Mouse (Mus musculus) MN1 (cell line): ENCODE measurements around the gene Gm3233.
"Not testable (repeated sequence)": the region's sequence is repeated elsewhere in the genome, so short reads cannot be mapped to it uniquely, and the experiment has no call there.

ENCODE experiments used
- DNase-seq: peaks from one replicate; pipeline ENCODE4 v3.0.0-alpha.2; 2016; ENCODE audit warnings: low spot score

Gene Gm3233

DNA sequence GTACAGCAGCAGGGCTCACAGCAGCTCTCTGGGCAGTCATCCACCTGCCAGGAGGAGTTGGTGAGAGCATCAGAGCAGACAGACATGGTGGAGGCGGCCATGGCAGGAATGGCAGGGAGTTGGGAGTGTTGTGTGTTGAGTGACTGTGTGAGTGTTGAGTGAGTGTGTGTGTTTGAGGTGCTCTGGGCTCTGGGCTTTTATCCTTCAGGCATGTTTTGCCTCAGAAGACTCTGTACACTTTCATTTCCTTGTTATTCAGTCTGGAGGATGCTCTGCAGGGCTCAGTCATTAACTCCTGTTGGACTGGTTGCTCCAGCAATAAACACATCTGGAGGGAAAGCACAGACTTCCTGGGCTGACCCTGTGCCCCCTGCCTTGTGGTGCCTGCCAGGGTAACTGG, at the start of gene Gm3233:
TSS of gene Gm3233 (minus strand) at position 101 of the 400 bp plus-strand sequence.
- not testable (repeated sequence) for DNase-seq

DNA sequence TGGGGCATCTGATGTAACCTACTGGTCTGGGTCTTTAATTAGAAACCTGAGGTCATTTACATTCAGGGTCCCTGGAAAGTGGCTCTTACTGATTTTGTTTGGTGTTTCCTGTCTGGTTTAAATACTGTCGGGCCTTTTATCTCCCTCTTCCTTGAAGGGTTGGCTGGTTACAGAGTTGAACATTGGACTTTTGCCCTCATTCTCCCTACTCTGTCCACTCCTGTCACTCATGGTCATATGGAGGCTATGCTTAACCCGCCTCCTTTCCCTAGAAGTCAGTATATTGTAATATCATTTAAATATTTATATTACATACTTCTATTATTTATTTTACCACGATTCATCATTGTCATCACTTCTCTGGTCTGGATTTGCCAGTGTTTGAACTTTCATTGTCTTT, 44.6 kb upstream of the Gm3233 start:
- no peak for DNase-seq

DNA sequence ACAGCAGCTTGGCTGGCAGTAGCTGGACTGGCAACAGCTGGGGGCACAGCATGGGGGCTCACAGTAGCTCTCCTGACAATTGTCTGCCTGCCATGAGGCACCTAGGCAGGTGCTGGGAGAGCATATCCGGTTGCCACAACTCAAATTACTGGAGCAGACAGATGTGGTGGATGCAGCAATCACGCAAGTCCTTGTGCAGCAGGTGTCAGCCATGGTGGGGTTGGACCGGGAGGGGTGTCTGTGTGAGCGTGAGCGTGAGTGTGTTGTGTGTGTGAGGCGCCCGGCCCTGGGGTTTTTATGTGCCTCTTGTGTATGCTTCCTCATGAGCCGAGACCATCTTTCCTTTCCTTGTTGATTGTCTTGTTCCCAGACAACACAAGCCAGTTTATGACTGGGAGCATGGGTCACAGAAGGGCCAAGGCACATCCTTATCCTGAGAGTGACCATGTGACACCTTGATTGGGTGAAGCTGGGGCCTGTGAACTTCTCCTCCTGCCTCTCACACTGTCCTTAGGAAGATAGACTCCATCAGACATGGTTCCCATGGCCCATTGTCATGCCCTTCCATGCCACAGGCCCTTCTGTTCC, 39.5 kb upstream of the Gm3233 start, which contains the start of gene Gm19668:
TSS of gene Gm19668 (minus strand) at position 213 of the 588 bp plus-strand sequence.
- no peak for DNase-seq

DNA sequence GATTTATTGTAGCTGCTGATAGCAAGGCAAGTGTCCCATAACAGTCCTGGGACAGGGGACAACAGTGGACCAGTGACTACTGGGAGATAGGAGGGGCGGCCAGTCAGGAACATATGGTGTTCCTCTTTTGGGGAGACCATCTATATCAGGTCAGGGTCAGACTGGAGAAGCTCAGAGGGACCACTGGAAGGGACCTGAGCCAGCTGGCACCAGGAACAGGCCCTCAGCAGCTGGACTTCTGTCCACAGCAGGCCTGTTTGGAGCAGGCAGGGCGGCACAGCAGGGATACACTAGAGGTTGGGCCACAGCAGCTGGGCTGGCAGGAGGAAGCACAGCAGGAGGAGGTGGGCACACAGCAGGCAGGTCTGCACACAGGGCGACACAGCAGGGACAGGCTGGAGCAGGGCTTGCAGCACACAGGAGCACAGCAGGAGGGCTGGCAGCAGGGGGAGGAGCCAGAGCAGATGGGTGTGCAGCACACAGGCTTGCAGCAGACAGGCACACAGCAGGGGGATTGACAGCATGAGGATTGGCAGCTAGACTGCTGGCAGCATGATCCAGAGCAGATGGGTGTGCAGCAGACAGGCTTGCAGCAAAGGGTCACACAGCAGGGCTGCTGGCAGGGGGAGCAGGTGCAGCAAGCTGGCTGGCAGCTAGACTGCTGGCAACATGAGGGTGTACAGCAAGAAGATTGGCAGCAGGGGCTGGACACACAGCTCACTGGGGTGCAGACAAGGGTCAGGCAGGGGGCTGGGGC, 38.9 kb upstream of the Gm3233 start:
- DNase-seq = not testable (repeated sequence)

DNA sequence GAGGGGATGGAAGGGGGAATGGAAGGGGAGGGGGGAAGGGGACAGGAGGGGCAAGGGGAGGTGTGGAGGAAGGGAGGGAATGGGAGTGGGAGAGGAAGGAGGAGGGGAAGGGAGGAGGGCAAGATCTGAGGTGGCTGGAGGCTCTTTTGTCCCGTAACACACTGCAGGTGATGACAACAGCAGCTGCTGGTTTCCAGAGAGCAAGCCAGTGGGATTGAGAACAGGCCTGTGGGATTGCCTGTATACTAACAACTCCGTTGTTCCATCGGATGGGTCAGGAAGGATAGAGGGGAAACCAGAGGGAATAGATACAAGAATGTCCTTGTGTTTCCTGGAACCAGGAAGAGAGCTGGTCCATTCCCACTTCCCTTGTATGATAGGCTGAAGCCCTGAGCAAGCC, 38.2 kb upstream of the Gm3233 start:
- DNase-seq = no peak

DNA sequence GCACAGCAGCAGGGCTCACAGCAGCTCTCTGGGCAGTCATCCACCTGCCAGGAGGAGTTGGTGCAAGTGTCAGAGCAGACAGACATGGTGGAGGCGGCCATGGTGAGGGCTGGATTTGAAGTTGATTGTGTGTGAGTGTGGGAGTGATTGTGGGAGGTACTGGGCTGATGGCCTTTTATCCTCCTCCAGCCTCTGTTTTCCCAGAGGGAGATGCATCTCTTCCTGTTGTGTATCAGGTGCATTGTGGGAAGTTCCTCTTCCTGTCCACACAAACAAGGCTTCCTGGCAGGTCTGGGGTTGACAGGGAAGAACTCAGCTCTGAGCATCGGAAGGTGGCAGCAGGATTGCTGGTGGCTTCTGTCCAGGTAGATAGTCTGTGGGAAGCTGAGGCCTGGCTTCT, 35.5 kb upstream of the Gm3233 start, which contains the start of gene Gm9639:
TSS of gene Gm9639 (minus strand) at position 101 of the 400 bp plus-strand sequence.
- no peak for DNase-seq

DNA sequence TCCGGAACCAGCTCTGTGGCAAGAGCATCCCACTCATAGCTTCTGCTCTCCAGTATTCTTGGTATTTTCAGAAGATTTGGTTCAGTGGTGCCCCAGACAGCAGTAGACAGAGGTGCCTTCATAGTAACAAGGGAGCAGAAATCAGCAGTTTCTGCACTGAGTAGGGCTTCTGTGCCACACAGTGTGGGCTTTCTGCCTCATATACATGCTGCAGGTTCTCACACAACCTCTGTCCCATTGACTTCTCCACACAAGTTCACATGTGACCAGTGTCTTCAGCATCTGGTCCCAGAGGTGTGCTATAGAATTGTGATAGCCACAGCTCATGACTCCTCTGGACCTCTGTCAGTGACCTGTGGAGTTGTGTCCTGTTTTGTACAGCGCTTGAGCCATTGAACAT, 29.1 kb upstream of the Gm3233 start:
- DNase-seq = no peak

DNA sequence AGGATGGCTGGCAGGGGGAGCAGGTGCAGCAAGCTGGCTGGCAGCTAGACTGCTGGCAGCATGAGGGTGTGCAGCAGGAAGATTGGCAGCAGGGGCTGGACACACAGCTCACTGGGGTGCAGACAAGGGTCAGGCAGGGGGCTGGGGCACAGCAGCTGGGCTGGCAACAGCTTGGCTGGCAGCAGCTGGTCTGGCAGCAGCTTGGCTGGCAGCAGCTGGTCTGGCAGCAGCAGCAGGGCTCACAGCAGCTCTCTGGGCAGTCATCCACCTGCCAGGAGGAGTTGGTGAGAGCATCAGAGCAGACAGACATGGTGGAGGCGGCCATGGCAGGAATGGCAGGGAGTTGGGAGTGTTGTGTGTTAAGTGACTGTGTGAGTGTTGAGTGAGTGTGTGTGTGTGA, 28.4 kb upstream of the Gm3233 start, which contains the start of gene Gm7137:
TSS of gene Gm7137 (minus strand) at position 325 of the 400 bp plus-strand sequence.
- DNase-seq = peak; percentile 42

DNA sequence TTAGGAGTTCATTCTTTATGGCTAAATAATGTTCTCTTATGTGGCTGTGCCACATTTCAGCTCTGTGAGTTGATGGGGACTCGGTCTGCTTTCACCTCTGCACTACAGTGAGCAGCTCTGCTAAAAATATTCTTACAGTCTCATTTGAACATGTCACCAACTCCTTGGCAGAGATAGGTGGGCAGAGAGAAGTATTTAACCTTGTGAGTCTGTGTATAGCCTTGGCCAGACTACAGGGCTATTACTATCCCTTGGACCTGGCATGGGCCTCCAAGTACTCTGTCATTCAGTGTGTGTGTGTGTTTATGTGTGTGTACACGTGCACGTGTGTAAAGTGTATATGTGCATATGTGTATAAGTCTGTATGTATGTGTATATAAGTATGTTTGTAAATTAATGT, 23.9 kb upstream of the Gm3233 start:
- DNase-seq = not testable (repeated sequence)

DNA sequence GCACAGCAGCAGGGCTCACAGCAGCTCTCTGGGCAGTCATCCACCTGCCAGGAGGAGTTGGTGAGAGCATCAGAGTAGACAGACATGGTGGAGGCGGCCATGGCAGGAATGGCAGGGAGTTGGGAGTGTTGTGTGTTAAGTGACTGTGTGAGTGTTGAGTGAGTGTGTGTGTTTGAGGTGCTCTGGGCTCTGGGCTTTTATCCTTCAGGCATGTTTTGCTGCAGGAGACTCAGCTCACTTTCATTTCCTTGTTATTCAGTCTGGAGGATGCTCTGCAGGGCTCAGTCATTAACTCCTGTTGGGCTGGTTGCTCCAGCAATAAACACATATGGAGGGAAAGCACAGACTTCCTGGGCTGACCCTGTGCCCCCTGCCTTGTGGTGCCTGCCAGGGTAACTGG, 23.0 kb upstream of the Gm3233 start, which contains the start of gene Gm3250:
TSS of gene Gm3250 (minus strand) at position 101 of the 400 bp plus-strand sequence.
- not testable (repeated sequence) for DNase-seq

DNA sequence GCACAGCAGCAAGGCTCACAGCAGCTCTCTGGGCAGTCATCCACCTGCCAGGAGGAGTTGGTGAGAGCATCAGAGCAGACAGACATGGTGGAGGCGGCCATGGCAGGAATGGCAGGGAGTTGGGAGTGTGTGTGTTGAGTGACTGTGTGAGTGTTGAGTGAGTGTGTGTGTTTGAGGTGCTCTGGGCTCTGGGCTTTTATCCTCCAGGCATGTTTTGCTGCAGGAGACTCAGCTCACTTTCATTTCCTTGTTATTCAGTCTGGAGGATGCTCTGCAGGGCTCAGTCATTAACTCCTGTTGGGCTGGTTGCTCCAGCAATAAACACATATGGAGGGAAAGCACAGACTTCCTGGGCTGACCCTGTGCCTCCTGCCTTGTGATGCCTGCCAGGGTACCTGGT, 17.4 kb upstream of the Gm3233 start, which contains the start of gene Gm7138:
TSS of gene Gm7138 (minus strand) at position 101 of the 400 bp plus-strand sequence.
- not testable (repeated sequence) for DNase-seq

DNA sequence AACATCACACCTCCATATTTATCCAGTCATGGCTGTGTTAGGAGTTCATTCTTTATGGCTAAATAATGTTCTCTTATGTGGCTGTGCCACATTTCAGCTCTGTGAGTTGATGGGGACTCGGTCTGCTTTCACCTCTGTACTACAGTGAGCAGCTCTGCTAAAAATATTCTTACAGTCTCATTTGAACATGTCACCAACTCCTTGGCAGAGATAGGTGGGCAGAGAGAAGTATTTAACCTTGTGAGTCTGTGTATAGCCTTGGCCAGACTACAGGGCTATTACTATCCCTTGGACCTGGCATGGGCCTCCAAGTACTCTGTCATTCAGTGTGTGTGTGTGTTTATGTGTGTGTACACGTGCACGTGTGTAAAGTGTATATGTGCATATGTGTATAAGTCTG, 12.7 kb upstream of the Gm3233 start:
- not testable (repeated sequence) for DNase-seq

DNA sequence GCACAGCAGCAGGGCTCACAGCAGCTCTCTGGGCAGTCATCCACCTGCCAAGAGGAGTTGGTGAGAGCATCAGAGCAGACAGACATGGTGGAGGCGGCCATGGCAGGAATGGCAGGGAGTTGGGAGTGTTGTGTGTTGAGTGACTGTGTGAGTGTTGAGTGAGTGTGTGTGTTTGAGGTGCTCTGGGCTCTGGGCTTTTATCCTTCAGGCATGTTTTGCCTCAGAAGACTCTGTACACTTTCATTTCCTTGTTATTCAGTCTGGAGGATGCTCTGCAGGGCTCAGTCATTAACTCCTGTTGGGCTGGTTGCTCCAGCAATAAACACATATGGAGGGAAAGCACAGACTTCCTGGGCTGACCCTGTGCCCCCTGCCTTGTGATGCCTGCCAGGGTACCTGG, 11.7 kb upstream of the Gm3233 start, which contains the start of gene Gm3238:
TSS of gene Gm3238 (minus strand) at position 101 of the 400 bp plus-strand sequence.
- DNase-seq = not testable (repeated sequence)

DNA sequence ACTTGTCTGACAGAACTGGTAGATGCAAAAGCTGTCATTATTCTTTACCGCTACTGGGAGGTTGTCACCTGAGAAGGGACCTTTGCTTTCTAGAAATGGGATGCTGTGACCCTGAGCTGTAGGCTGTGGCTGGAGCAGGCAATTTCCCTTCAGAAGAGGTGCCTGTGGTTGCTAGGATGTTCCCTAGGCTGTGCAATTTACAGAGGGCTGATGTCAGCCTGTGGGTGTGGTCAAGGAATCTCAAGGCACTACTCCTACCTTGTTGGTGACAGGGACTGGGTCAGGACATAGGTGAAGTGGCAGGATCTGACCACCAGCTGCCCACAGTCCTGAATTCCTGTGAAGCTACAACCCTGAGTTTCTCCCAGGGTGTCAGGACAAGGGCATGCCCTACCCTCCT, 10.2 kb upstream of the Gm3233 start:
- no peak for DNase-seq

DNA sequence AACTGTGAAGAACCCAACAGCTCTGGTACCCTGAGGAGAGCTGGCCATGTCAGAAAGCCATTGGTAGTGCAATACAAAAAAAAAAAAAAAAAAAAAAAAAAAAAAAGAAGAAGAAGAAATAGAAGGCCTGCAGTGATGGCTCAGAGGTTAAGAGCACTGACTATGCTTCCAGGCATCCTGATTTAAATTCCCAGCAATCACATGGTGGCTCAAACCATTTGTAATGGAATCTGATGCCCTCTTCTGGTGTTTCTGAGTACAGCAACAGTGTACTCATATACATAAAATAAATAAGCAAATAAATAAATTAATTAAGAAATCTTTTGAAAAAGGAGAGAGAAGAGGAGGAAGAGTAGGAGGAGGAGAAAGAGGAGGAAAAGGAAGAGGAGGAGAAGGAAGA, 6.0 kb downstream of the Gm3233 start:
- no peak for DNase-seq

DNA sequence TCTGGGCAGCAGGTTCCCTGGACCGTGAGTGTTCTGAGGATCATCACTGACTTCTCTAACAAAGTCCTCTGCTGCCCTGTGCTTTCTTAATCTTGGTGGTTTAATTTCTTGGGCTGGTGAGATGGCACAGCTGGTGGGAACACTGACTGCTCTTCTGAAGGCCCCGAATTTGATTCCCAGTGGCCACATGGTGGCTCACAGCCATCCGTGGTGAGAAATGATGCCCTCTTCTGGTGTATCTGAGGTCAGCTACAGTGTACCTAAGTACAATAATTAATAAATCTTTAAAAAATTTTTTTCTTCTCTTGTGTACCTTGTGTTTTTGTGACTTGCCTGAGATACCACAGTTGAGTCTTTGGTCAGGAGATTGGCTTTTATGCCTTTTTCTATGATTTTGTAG, 7.2 kb downstream of the Gm3233 start:
- not testable (repeated sequence) for DNase-seq

DNA sequence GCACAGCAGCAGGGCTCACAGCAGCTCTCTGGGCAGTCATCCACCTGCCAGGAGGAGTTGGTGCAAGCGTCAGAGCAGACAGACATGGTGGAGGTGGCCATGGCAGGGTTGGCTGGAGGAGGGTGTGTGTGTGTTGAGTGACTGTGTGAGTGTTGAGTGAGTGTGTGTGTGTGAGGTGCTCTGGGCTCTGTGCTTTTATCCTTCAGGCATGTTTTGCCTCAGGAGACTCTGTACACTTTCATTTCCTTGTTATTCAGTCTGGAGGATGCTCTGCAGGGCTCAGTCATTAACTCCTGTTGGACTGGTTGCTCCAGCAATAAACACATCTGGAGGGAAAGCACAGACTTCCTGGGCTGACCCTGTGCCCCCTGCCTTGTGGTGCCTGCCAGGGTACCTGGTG, 8.2 kb downstream of the Gm3233 start, which contains the start of gene Gm9736:
TSS of gene Gm9736 (minus strand) at position 101 of the 400 bp plus-strand sequence.
- not testable (repeated sequence) for DNase-seq

DNA sequence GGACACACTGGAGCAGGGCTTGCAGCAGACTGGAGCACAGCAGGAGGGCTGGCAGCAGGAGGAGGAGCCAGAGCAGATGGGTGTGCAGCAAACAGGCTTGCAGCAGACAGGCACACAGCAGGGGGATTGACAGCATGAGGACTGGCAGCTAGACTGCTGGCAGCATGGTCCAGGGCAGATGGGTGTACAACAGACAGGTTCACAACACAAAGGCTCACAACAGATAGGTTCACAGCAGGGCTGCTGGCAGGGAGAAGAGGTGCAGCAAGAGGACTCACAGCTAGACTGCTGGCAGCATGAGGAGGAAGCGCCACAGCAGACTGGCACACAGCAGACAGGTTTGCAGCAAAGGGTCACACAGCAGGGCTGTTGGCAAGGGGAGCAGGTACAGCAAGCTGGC, 8.8 kb downstream of the Gm3233 start:
- not testable (repeated sequence) for DNase-seq

DNA sequence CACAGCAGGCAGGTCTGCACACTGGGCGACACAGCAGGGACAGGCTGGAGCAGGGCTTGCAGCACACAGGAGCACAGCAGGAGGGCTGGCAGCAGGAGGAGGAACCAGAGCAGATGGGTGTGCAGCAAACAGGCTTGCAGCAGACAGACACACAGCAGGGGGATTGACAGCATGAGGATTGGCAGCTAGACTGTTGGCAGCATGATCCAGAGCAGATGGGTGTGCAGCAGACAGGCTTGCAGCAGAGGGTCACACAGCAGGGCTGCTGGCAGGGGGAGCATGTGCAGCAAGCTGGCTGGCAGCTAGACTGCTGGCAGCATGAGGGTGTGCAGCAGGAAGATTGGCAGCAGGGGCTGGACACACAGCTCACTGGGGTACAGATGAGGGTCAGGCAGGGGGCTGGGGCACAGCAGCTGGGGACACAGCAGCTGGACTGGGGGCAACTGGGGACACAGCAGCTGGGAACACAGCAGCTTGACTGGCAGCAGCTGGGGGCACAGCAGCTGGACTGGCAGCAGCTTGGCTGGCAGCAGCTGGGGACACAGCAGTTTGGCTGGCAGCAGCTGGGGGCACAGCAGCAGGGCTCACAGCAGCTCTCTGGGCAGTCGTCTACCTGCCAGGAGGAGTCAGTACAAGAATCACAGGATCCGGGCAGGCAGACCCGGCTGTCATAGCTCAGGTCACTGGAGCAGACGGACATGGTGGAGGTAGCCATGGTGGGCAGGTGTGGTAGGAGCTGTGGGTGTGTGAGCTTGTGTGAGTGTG, 17.4 kb downstream of the Gm3233 start, which contains the start of gene Gm18596:
TSS of gene Gm18596 (minus strand) at position 715 of the 765 bp plus-strand sequence.
- DNase-seq = not testable (repeated sequence)

DNA sequence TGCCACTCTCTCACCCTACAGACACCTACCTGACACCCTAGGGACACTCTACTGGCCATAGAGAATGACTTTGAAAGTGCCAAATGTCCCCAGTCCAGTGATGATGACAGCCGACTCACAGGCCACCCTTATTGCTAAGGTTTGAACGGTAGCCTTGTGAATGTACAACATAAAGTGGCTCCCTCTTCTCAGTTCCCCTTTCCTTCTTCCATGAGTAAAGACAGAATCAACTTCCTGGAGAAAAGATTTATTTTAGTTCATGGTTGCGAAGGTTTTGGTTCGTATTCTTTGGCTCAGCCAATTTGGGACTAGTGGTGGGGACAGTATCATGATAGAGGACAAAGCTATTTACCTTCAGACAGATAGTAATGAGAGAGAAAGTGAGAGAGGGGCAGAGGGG, 20.6 kb downstream of the Gm3233 start:
- DNase-seq = no peak

DNA sequence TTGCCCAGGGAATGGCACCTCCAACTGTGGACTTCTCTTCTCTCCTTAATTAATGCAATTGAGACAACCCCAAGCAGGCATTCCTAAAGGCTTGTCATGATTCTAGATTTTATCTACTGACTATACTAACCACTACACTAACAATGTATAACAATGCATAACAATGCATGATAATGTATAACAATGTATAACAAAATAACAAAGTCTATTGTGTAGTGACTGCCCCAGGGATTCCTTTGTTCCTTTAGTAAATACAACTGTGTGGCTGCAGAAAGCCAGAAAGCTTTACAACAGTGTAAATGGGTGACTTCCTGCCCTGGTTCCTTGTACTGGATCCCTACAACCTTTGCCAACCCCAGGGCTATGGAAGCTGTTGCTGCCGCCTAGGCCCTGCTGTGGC, 23.6 kb downstream of the Gm3233 start:
- no peak for DNase-seq

DNA sequence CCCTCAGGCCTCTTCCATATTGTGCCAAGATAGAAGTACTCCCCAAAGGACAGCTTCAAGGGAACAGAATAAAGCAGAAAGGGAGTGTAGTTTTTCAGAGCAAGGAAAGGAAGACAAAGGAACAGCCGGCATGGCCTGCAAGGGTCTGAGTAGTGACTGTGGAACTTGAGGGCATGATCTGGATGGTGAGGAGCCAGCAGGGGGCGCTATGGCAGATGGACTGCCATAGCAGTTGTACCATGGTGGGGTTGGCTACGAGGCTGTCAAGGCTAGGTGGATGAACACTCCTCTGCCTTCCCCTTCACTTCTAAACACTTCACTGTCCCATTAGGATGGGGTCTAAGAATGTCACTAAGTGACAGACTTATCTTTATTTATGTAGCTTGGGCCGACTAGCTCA, 30.2 kb downstream of the Gm3233 start:
- no peak for DNase-seq
